Mouse (Mus musculus): ENCODE measurements at regions not wholly inside any gene's neighbourhood (a gene's known extent, or its start where the extent isn't known, plus 50 kb on each side); places are given as distances from the start of the nearest gene placed in this dataset.

GRCm38 (mm10) chr9:41334462-41335241 is 173.2 kb upstream of the Ubash3b start:
- H3K27me3 ChIP-seq (ENCODE audit: insufficient read depth, low read length) = no peaks in the 10 kb centered on the region
- 0 out of 2 replicates have a peak overlapping the region, but pooled peaks have one; percentile 25 for H3K27ac ChIP-seq (ENCODE audit: low read length)
- H3K9ac ChIP-seq (replicated peaks; ENCODE audit: low read length) = no peak overlapping the region
- no peaks in the 10 kb centered on the region for H3K9me3 ChIP-seq (ENCODE audit: low read length)
- H3K4me1 ChIP-seq (ENCODE audit: insufficient read depth, low read length) = peaks cover 9% of the 10 kb centered on the region
- H3K4me3 ChIP-seq (ENCODE audit: low read length) = no peak overlapping the region
- no peaks in the 10 kb centered on the region for H3K36me3 ChIP-seq (ENCODE audit: insufficient read depth, low read length)
- H3K4me2 ChIP-seq (replicated peaks; ENCODE audit: low read depth, low read length) = no peak overlapping the region
- ATAC-seq (ENCODE audit: low FRiP score, low TSS enrichment) = peak; percentile 35; the same call in 1 of the 2 replicates
- WGBS = 23% methylated on average over 10 of the region's 10 CpGs

GRCm38 (mm10) chr9:41333526-41333925 is 172.0 kb upstream of the Ubash3b start:
- Histone ChIP-seq H3K4me2 (replicated peaks; ENCODE audit: low read depth, low read length) (no peak overlapping the region), H3K9me3 (ENCODE audit: low read length) (no peaks in the 10 kb centered on the region), H3K4me1 (ENCODE audit: insufficient read depth, low read length) (peaks cover 15% of the 10 kb centered on the region), H3K27ac (ENCODE audit: low read length) (no peak overlapping the region), H3K36me3 (ENCODE audit: insufficient read depth, low read length) (no peaks in the 10 kb centered on the region), H3K27me3 (ENCODE audit: insufficient read depth, low read length) (no peaks in the 10 kb centered on the region), H3K9ac (replicated peaks; ENCODE audit: low read length) (no peak overlapping the region), H3K4me3 (ENCODE audit: low read length) (no peak overlapping the region)
- no peak for ATAC-seq (ENCODE audit: low FRiP score, low TSS enrichment)
- 97% methylated on average over 1 of the region's 1 CpGs for WGBS

- no peaks in the 10 kb centered on the region for H3K9me3 ChIP-seq (ENCODE audit: low read length)
- H3K36me3 ChIP-seq (ENCODE audit: insufficient read depth, low read length) = no peaks in the 10 kb centered on the region
- H3K9ac ChIP-seq (replicated peaks; ENCODE audit: low read length) = no peak overlapping the region
- H3K4me2 ChIP-seq (replicated peaks; ENCODE audit: low read depth, low read length) = peak overlapping the region; percentile 34
- ATAC-seq (ENCODE audit: low FRiP score, low TSS enrichment) = no peak
- H3K4me1 ChIP-seq (ENCODE audit: insufficient read depth, low read length) = peaks cover 22% of the 10 kb centered on the region
- no peaks in the 10 kb centered on the region for H3K27me3 ChIP-seq (ENCODE audit: insufficient read depth, low read length)
- H3K4me3 ChIP-seq (ENCODE audit: low read length) = no peak overlapping the region
- no peak overlapping the region for H3K27ac ChIP-seq (ENCODE audit: low read length)
- WGBS = 90% methylated on average over 1 of the region's 1 CpGs
Observed at GRCm38 (mm10) chr9:41328959-41329358, 167.5 kb upstream of the Ubash3b start.

- no peak overlapping the region for H3K27ac ChIP-seq (ENCODE audit: low read length)
- 0 out of 2 replicates have a peak overlapping the region, but pooled peaks have one; percentile 2 for H3K4me3 ChIP-seq (ENCODE audit: low read length)
- ATAC-seq (ENCODE audit: low FRiP score, low TSS enrichment) = no peak; the same call in 1 of the 2 replicates
- H3K9me3 ChIP-seq (ENCODE audit: low read length) = no peaks in the 10 kb centered on the region
- peak overlapping the region; percentile 34 for H3K4me2 ChIP-seq (replicated peaks; ENCODE audit: low read depth, low read length)
- H3K4me1 ChIP-seq (ENCODE audit: insufficient read depth, low read length) = peaks cover 22% of the 10 kb centered on the region
- 33% methylated on average over 5 of the region's 5 CpGs for WGBS
- no peaks in the 10 kb centered on the region for H3K36me3 ChIP-seq (ENCODE audit: insufficient read depth, low read length)
- no peak overlapping the region for H3K9ac ChIP-seq (replicated peaks; ENCODE audit: low read length)
- no peaks in the 10 kb centered on the region for H3K27me3 ChIP-seq (ENCODE audit: insufficient read depth, low read length)
Observed at GRCm38 (mm10) chr9:41328480-41328879, 167.0 kb upstream of the Ubash3b start.

- H3K27ac ChIP-seq (ENCODE audit: low read length) = no peak overlapping the region
- ATAC-seq (ENCODE audit: low FRiP score, low TSS enrichment) = no peak
- peak overlapping the region; percentile 34; the same call in 1 of the 2 replicates for H3K4me2 ChIP-seq (replicated peaks; ENCODE audit: low read depth, low read length)
- H3K9ac ChIP-seq (replicated peaks; ENCODE audit: low read length) = no peak overlapping the region
- 3% methylated on average over 1 of the region's 1 CpGs for WGBS
- peaks cover 22% of the 10 kb centered on the region for H3K4me1 ChIP-seq (ENCODE audit: insufficient read depth, low read length)
- no peak overlapping the region for H3K4me3 ChIP-seq (ENCODE audit: low read length)
- H3K9me3 ChIP-seq (ENCODE audit: low read length) = peaks cover 2% of the 10 kb centered on the region; the same call in 1 of the 2 replicates
- H3K27me3 ChIP-seq (ENCODE audit: insufficient read depth, low read length) = no peaks in the 10 kb centered on the region
- H3K36me3 ChIP-seq (ENCODE audit: insufficient read depth, low read length) = no peaks in the 10 kb centered on the region
Observed at GRCm38 (mm10) chr9:41328056-41328455, 166.6 kb upstream of the Ubash3b start.

- peak overlapping the region; percentile 37; the same call in 1 of the 2 replicates for H3K27ac ChIP-seq (ENCODE audit: low read length)
Observed at GRCm38 (mm10) chr9:41327561-41327960, 166.1 kb upstream of the Ubash3b start.

GRCm38 (mm10) chr9:41326772-41327560 is 165.5 kb upstream of the Ubash3b start:
- Histone ChIP-seq H3K27ac (ENCODE audit: low read length) (peak overlapping the region; percentile 85), H3K36me3 (ENCODE audit: insufficient read depth, low read length) (no peaks in the 10 kb centered on the region), H3K27me3 (ENCODE audit: insufficient read depth, low read length) (no peaks in the 10 kb centered on the region), H3K4me1 (ENCODE audit: insufficient read depth, low read length) (peaks cover 22% of the 10 kb centered on the region), H3K4me2 (replicated peaks; ENCODE audit: low read depth, low read length) (peak overlapping the region; percentile 37), H3K9ac (replicated peaks; ENCODE audit: low read length) (no peak overlapping the region), H3K9me3 (ENCODE audit: low read length) (peaks cover 2% of the 10 kb centered on the region; the same call in 1 of the 2 replicates), H3K4me3 (ENCODE audit: low read length) (no peak overlapping the region; the same call in 1 of the 2 replicates)
- 18% methylated on average over 10 of the region's 10 CpGs for WGBS
- peak; percentile 94 for ATAC-seq (ENCODE audit: low FRiP score, low TSS enrichment)

More at GRCm38 (mm10) chr9:41327561-41327960, 166.1 kb upstream of the Ubash3b start:
- H3K4me3 ChIP-seq (ENCODE audit: low read length) = no peak overlapping the region
- H3K4me1 ChIP-seq (ENCODE audit: insufficient read depth, low read length) = peaks cover 22% of the 10 kb centered on the region
- H3K4me2 ChIP-seq (replicated peaks; ENCODE audit: low read depth, low read length) = peak overlapping the region; percentile 37; the same call in 1 of the 2 replicates
- ATAC-seq (ENCODE audit: low FRiP score, low TSS enrichment) = no peak
- no peaks in the 10 kb centered on the region for H3K36me3 ChIP-seq (ENCODE audit: insufficient read depth, low read length)
- H3K27me3 ChIP-seq (ENCODE audit: insufficient read depth, low read length) = no peaks in the 10 kb centered on the region
- H3K9me3 ChIP-seq (ENCODE audit: low read length) = peaks cover 2% of the 10 kb centered on the region; the same call in 1 of the 2 replicates
- 47% methylated on average over 1 of the region's 1 CpGs for WGBS
- no peak overlapping the region for H3K9ac ChIP-seq (replicated peaks; ENCODE audit: low read length)

- 46% methylated on average over 7 of the region's 7 CpGs for WGBS
- no peak overlapping the region for H3K27ac ChIP-seq (ENCODE audit: low read length)
- peaks cover 2% of the 10 kb centered on the region; the same call in 1 of the 2 replicates for H3K9me3 ChIP-seq (ENCODE audit: low read length)
Observed at GRCm38 (mm10) chr9:41321521-41321920, 160.0 kb upstream of the Ubash3b start.

GRCm38 (mm10) chr9:41319066-41319465 is 157.6 kb upstream of the Ubash3b start:
- H3K27ac ChIP-seq (ENCODE audit: low read length) = no peak overlapping the region
- no peak overlapping the region for H3K9ac ChIP-seq (replicated peaks; ENCODE audit: low read length)
- no peaks in the 10 kb centered on the region for H3K27me3 ChIP-seq (ENCODE audit: insufficient read depth, low read length)
- ATAC-seq (ENCODE audit: low FRiP score, low TSS enrichment) = no peak
- WGBS = 53% methylated on average over 2 of the region's 2 CpGs
- H3K36me3 ChIP-seq (ENCODE audit: insufficient read depth, low read length) = no peaks in the 10 kb centered on the region
- H3K9me3 ChIP-seq (ENCODE audit: low read length) = peaks cover 2% of the 10 kb centered on the region; the same call in 1 of the 2 replicates
- no peaks in the 10 kb centered on the region for H3K4me1 ChIP-seq (ENCODE audit: insufficient read depth, low read length)
- no peak overlapping the region for H3K4me3 ChIP-seq (ENCODE audit: low read length)
- H3K4me2 ChIP-seq (replicated peaks; ENCODE audit: low read depth, low read length) = no peak overlapping the region

More at GRCm38 (mm10) chr9:41321521-41321920, 160.0 kb upstream of the Ubash3b start:
- Histone ChIP-seq H3K9ac (replicated peaks; ENCODE audit: low read length) (no peak overlapping the region), H3K4me1 (ENCODE audit: insufficient read depth, low read length) (peaks cover 5% of the 10 kb centered on the region), H3K36me3 (ENCODE audit: insufficient read depth, low read length) (no peaks in the 10 kb centered on the region), H3K4me3 (ENCODE audit: low read length) (no peak overlapping the region), H3K27me3 (ENCODE audit: insufficient read depth, low read length) (no peaks in the 10 kb centered on the region), H3K4me2 (replicated peaks; ENCODE audit: low read depth, low read length) (no peak overlapping the region)
- no peak for ATAC-seq (ENCODE audit: low FRiP score, low TSS enrichment)

Measured in kidney, embryonic 16.5 days (tissue).